Mouse (Mus musculus) limb, embryonic 12.5 days (tissue): ENCODE measurements around the gene Leap2. TPM values are rescaled to one million over a fixed set of nuclear protein-coding genes. Genes with fewer than 3 reads are reported as not detected.

Source experiments
- ATAC-seq: fragments of 200-750 bp; cut with Nextera tagmentation; 2 replicates; pipeline ENCODE4 v1.8.0; 2017; ENCODE audit warnings: low read depth, moderate TSS enrichment; ENCODE audit not compliant: insufficient number of reproducible peaks, insufficient read depth, low FRiP score, low TSS enrichment
- H3K27ac ChIP-seq: fragments of 300-500 bp; sonication (generic); 2 replicates; pipeline ENCODE4 v1.5.1; 2016; ENCODE audit warnings: mild to moderate bottlenecking, moderate library complexity
- H3K27me3 ChIP-seq: fragments of 300-500 bp; sonication (generic); 2 replicates; pipeline ENCODE4 v1.6.1; 2016; ENCODE audit warnings: mild to moderate bottlenecking, moderate library complexity
- H3K36me3 ChIP-seq: fragments of 300-500 bp; sonication (generic); 2 replicates; pipeline ENCODE4 v1.6.1; 2016; ENCODE audit warnings: mild to moderate bottlenecking, moderate library complexity
- H3K4me1 ChIP-seq: fragments of 300-500 bp; sonication (generic); replicated peaks from 2 replicates; pipeline ENCODE4 v1.6.1; 2016
- H3K4me2 ChIP-seq: fragments of 300-500 bp; sonication (generic); 2 replicates; pipeline ENCODE4 v1.6.1; 2016; ENCODE audit warnings: mild to moderate bottlenecking, moderate library complexity
- H3K4me3 ChIP-seq: fragments of 300-500 bp; sonication (generic); replicated peaks from 2 replicates; pipeline ENCODE4 v1.5.1; 2016; ENCODE audit warnings: mild to moderate bottlenecking
- H3K9ac ChIP-seq: fragments of 300-500 bp; sonication (generic); replicated peaks from 2 replicates; pipeline ENCODE4 v1.6.1; 2016; ENCODE audit warnings: mild to moderate bottlenecking, moderate library complexity
- H3K9me3 ChIP-seq: fragments of 300-500 bp; sonication (generic); 2 replicates; pipeline ENCODE4 v1.6.1; 2016; ENCODE audit warnings: mild to moderate bottlenecking, moderate library complexity
- WGBS: fragments of 180-500 bp; shearing (Covaris S2); methylation state at CpG from one replicate; pipeline ENCODE4 v1.1.7; 2016; 5-methylcytosine and 5-hydroxymethylcytosine counted together
- polyA plus RNA-seq: library from polyadenylated mRNA; unstranded; fragments of >200 nt; fragmentation: Nextera tagmentation; extraction: Ambion mirVana; gene quantifications from 2 replicates; pipeline ENCODE4 v1.2.1, GENCODE M21; 2016

The Leap2 gene
- polyA plus RNA-seq, 1 experiment from 2014 or later, result 0.44 TPM

- peak within 1 kb of the TSS; percentile 71 for H3K9ac ChIP-seq
- H3K9me3 ChIP-seq, result no peaks in the 10 kb centered on the region
- H3K27me3 ChIP-seq, result peaks cover 26% of the 10 kb centered on the region
- peak within 1 kb of the TSS; percentile 56 for H3K4me3 ChIP-seq
- 2% methylated on average over 42 of the region's 42 CpGs for WGBS
- H3K4me2 ChIP-seq, result peak within 1 kb of the TSS; percentile 87
- no peaks in the 10 kb centered on the region for H3K36me3 ChIP-seq
- peak within 1 kb of the TSS; percentile 45 for H3K27ac ChIP-seq
- ATAC-seq, result peak; percentile 86
- no peaks in the 10 kb centered on the region for H3K4me1 ChIP-seq
These were observed 33.8 kb upstream of the Leap2 start, which contains the start of the genes Gm10447 and Shroom1 for GRCm38 (mm10) chr11:53456474-53457371. Gm10447 (minus strand) TSS chr11:53457110. Shroom1 (plus strand) TSS chr11:53457205.

- Histone ChIP-seq H3K4me2 (no peak overlapping the region), H3K4me3 (no peak overlapping the region), H3K27ac (no peak overlapping the region), H3K27me3 (peaks cover 14% of the 10 kb centered on the region), H3K4me1 (peaks cover 7% of the 10 kb centered on the region; the same call in 1 of the 2 replicates), H3K9ac (no peak overlapping the region), H3K9me3 (no peaks in the 10 kb centered on the region), H3K36me3 (no peaks in the 10 kb centered on the region)
- WGBS, result 84% methylated on average over 5 of the region's 5 CpGs
- no peak for ATAC-seq
These were observed 30.1 kb upstream of the Leap2 start for GRCm38 (mm10) chr11:53453031-53453430.

- peaks cover 7% of the 10 kb centered on the region; the same call in 1 of the 2 replicates for H3K4me1 ChIP-seq
- 91% methylated on average over 9 of the region's 9 CpGs for WGBS
These were observed 29.4 kb upstream of the Leap2 start for GRCm38 (mm10) chr11:53452396-53452795.

GRCm38 (mm10) chr11:53451361-53451760 lies 28.4 kb upstream of the Leap2 start:
- Histone ChIP-seq H3K27ac (no peak overlapping the region), H3K4me3 (no peak overlapping the region), H3K4me1 (peaks cover 7% of the 10 kb centered on the region; the same call in 1 of the 2 replicates), H3K4me2 (no peak overlapping the region), H3K9me3 (no peaks in the 10 kb centered on the region), H3K9ac (no peak overlapping the region), H3K27me3 (peaks cover 6% of the 10 kb centered on the region; the same call in 1 of the 2 replicates), H3K36me3 (no peaks in the 10 kb centered on the region)
- no peak for ATAC-seq
- WGBS, result 55% methylated on average over 2 of the region's 2 CpGs

More at GRCm38 (mm10) chr11:53452396-53452795, 29.4 kb upstream of the Leap2 start:
- Histone ChIP-seq H3K4me3 (no peak overlapping the region), H3K9me3 (no peaks in the 10 kb centered on the region), H3K36me3 (no peaks in the 10 kb centered on the region), H3K4me2 (no peak overlapping the region), H3K27ac (no peak overlapping the region), H3K9ac (no peak overlapping the region), H3K27me3 (peaks cover 8% of the 10 kb centered on the region; the same call in 1 of the 2 replicates)
- ATAC-seq, result no peak

- Histone ChIP-seq H3K9ac (no peak overlapping the region), H3K36me3 (no peaks in the 10 kb centered on the region), H3K27ac (no peak overlapping the region), H3K4me1 (peaks cover 7% of the 10 kb centered on the region; the same call in 1 of the 2 replicates), H3K9me3 (no peaks in the 10 kb centered on the region), H3K4me2 (no peak overlapping the region), H3K4me3 (no peak overlapping the region), H3K27me3 (no peaks in the 10 kb centered on the region; the same call in 1 of the 2 replicates)
- 43% methylated on average over 15 of the region's 15 CpGs for WGBS
- ATAC-seq, result no peak
These were observed 27.2 kb upstream of the Leap2 start for GRCm38 (mm10) chr11:53450070-53450705.

GRCm38 (mm10) chr11:53448529-53448928 lies 25.6 kb upstream of the Leap2 start:
- no peaks in the 10 kb centered on the region; the same call in 1 of the 2 replicates for H3K27me3 ChIP-seq
- WGBS, result 73% methylated on average over 1 of the region's 1 CpGs

GRCm38 (mm10) chr11:53447996-53448395 lies 25.0 kb upstream of the Leap2 start:
- peaks cover 7% of the 10 kb centered on the region; the same call in 1 of the 2 replicates for H3K4me1 ChIP-seq
- H3K27me3 ChIP-seq, result no peaks in the 10 kb centered on the region; the same call in 1 of the 2 replicates
- H3K9me3 ChIP-seq, result no peaks in the 10 kb centered on the region
- H3K9ac ChIP-seq, result no peak overlapping the region
- H3K4me2 ChIP-seq, result no peak overlapping the region
- no peak overlapping the region for H3K4me3 ChIP-seq
- H3K36me3 ChIP-seq, result no peaks in the 10 kb centered on the region
- no peak overlapping the region for H3K27ac ChIP-seq
- 86% methylated on average over 8 of the region's 8 CpGs for WGBS
- ATAC-seq, result no peak

More at GRCm38 (mm10) chr11:53448529-53448928, 25.6 kb upstream of the Leap2 start:
- Histone ChIP-seq H3K9ac (no peak overlapping the region), H3K4me1 (peaks cover 7% of the 10 kb centered on the region; the same call in 1 of the 2 replicates), H3K4me2 (no peak overlapping the region), H3K36me3 (no peaks in the 10 kb centered on the region), H3K9me3 (no peaks in the 10 kb centered on the region), H3K27ac (no peak overlapping the region), H3K4me3 (no peak overlapping the region)
- no peak for ATAC-seq

- Histone ChIP-seq H3K4me1 (peaks cover 7% of the 10 kb centered on the region; the same call in 1 of the 2 replicates), H3K4me3 (no peak overlapping the region), H3K36me3 (no peaks in the 10 kb centered on the region), H3K4me2 (no peak overlapping the region), H3K27ac (no peak overlapping the region), H3K9me3 (no peaks in the 10 kb centered on the region), H3K27me3 (no peaks in the 10 kb centered on the region; the same call in 1 of the 2 replicates), H3K9ac (no peak overlapping the region)
- ATAC-seq, result no peak
- WGBS, result 85% methylated on average over 13 of the region's 13 CpGs
These were observed 23.2 kb upstream of the Leap2 start for GRCm38 (mm10) chr11:53446183-53446582.

- no peaks in the 10 kb centered on the region for H3K36me3 ChIP-seq
- H3K4me3 ChIP-seq, result no peak overlapping the region
- H3K27me3 ChIP-seq, result no peaks in the 10 kb centered on the region; the same call in 1 of the 2 replicates
- no peak overlapping the region for H3K27ac ChIP-seq
- peaks cover 6% of the 10 kb centered on the region; the same call in 1 of the 2 replicates for H3K4me1 ChIP-seq
- H3K4me2 ChIP-seq, result no peak overlapping the region
- no peaks in the 10 kb centered on the region for H3K9me3 ChIP-seq
- 0 out of 2 replicates have a peak overlapping the region, but pooled peaks have one; percentile 2 for H3K9ac ChIP-seq
- WGBS, result 72% methylated on average over 13 of the region's 13 CpGs
- no peak for ATAC-seq
These were observed 22.6 kb upstream of the Leap2 start for GRCm38 (mm10) chr11:53445562-53445961.

GRCm38 (mm10) chr11:53443861-53444260 lies 20.9 kb upstream of the Leap2 start:
- Histone ChIP-seq H3K9ac (no peak overlapping the region), H3K9me3 (no peaks in the 10 kb centered on the region), H3K4me1 (no peaks in the 10 kb centered on the region), H3K4me3 (no peak overlapping the region), H3K36me3 (no peaks in the 10 kb centered on the region), H3K27ac (no peak overlapping the region), H3K27me3 (no peaks in the 10 kb centered on the region), H3K4me2 (no peak overlapping the region)
- 34% methylated on average over 6 of the region's 6 CpGs for WGBS
- ATAC-seq, result no peak

GRCm38 (mm10) chr11:53441921-53442320 lies 19.0 kb upstream of the Leap2 start:
- Histone ChIP-seq H3K4me1 (no peaks in the 10 kb centered on the region), H3K9ac (no peak overlapping the region), H3K36me3 (no peaks in the 10 kb centered on the region), H3K4me2 (no peak overlapping the region), H3K4me3 (no peak overlapping the region), H3K27ac (no peak overlapping the region), H3K9me3 (no peaks in the 10 kb centered on the region), H3K27me3 (no peaks in the 10 kb centered on the region)
- no peak for ATAC-seq
- WGBS, result 53% methylated on average over 12 of the region's 12 CpGs
